Mouse (Mus musculus): Measurements from ENCODE around the gene Coro6. TPM values are rescaled to one million over a fixed set of nuclear protein-coding genes. Genes with fewer than 3 reads are reported as not detected.

Gene Coro6
- polyA plus RNA-seq, 1 experiment from 2014 or later = 0.09 TPM

- H3K4me3 ChIP-seq (replicated peaks; ENCODE audit: low read depth, low read length) = peak overlapping the region; percentile 91
- H3K4me1 ChIP-seq (replicated peaks; ENCODE audit: insufficient read depth, low read length) = peaks cover 43% of the 10 kb centered on the region
- H3K36me3 ChIP-seq (ENCODE audit: insufficient read depth, low read length) = no peaks in the 10 kb centered on the region
Measured at GRCm38 (mm10) chr11:77491123-77491501, 28.9 kb downstream of the Coro6 start.

GRCm38 (mm10) chr11:77491502-77492291 is 29.5 kb downstream of the Coro6 start:
- Histone ChIP-seq H3K9ac (ENCODE audit: low read depth, low read length) (peak overlapping the region; percentile 20; the same call in 1 of the 2 replicates), H3K9me3 (replicated peaks; ENCODE audit: low read length) (no peaks in the 10 kb centered on the region), H3K36me3 (ENCODE audit: insufficient read depth, low read length) (no peaks in the 10 kb centered on the region), H3K4me3 (replicated peaks; ENCODE audit: low read depth, low read length) (peak overlapping the region; percentile 91), H3K27ac (peak overlapping the region; percentile 95), H3K4me2 (ENCODE audit: low read length) (peak overlapping the region; percentile 95), H3K4me1 (replicated peaks; ENCODE audit: insufficient read depth, low read length) (peaks cover 43% of the 10 kb centered on the region), H3K27me3 (ENCODE audit: insufficient read depth, low read length) (no peaks in the 10 kb centered on the region)
- ATAC-seq (replicated peaks; ENCODE audit: low FRiP score, low read depth) (no peak; the same call in 1 of the 2 replicates), DNase-seq (ENCODE audit: low spot score) (peak; percentile 88)
- no peak for TF ChIP-seq CTCF (IDR thresholded peaks at IDR 0.05; ENCODE audit: low read depth)
- under 1% methylated on average over 23 of the region's 23 CpGs for WGBS

More at GRCm38 (mm10) chr11:77491123-77491501, 28.9 kb downstream of the Coro6 start:
- H3K9ac ChIP-seq (ENCODE audit: low read depth, low read length) = no peak overlapping the region; the same call in 1 of the 2 replicates
- ATAC-seq (replicated peaks; ENCODE audit: low FRiP score, low read depth) = peak; percentile 48
- H3K27me3 ChIP-seq (ENCODE audit: insufficient read depth, low read length) = no peaks in the 10 kb centered on the region
- H3K4me2 ChIP-seq (ENCODE audit: low read length) = peak overlapping the region; percentile 95
- peak overlapping the region; percentile 95 for H3K27ac ChIP-seq
- DNase-seq (ENCODE audit: low spot score) = peak; percentile 96
- H3K9me3 ChIP-seq (replicated peaks; ENCODE audit: low read length) = no peaks in the 10 kb centered on the region
- peak; percentile 99 for TF ChIP-seq CTCF (IDR thresholded peaks at IDR 0.05; ENCODE audit: low read depth)
- 0% methylated on average over 13 of the region's 13 CpGs for WGBS

- peak overlapping the region; percentile 91 for H3K4me3 ChIP-seq (replicated peaks; ENCODE audit: low read depth, low read length)
- WGBS = 0% methylated on average over 18 of the region's 18 CpGs
Measured at GRCm38 (mm10) chr11:77492311-77492871, 30.2 kb downstream of the Coro6 start.

GRCm38 (mm10) chr11:77492911-77493332 is 30.7 kb downstream of the Coro6 start:
- peak overlapping the region; percentile 91 for H3K4me3 ChIP-seq (replicated peaks; ENCODE audit: low read depth, low read length)

More at GRCm38 (mm10) chr11:77492311-77492871, 30.2 kb downstream of the Coro6 start:
- ATAC-seq (replicated peaks; ENCODE audit: low FRiP score, low read depth) = no peak
- Histone ChIP-seq H3K36me3 (ENCODE audit: insufficient read depth, low read length) (no peaks in the 10 kb centered on the region), H3K27me3 (ENCODE audit: insufficient read depth, low read length) (no peaks in the 10 kb centered on the region), H3K4me1 (replicated peaks; ENCODE audit: insufficient read depth, low read length) (peaks cover 49% of the 10 kb centered on the region), H3K4me2 (ENCODE audit: low read length) (peak overlapping the region; percentile 95), H3K9me3 (replicated peaks; ENCODE audit: low read length) (no peaks in the 10 kb centered on the region), H3K27ac (peak overlapping the region; percentile 95), H3K9ac (ENCODE audit: low read depth, low read length) (peak overlapping the region; percentile 95; the same call in 1 of the 2 replicates)
- no peak for TF ChIP-seq CTCF (IDR thresholded peaks at IDR 0.05; ENCODE audit: low read depth)
- peak; percentile 38 for DNase-seq (ENCODE audit: low spot score)

GRCm38 (mm10) chr11:77493512-77494343 is 31.5 kb downstream of the Coro6 start, which contains the start of gene Git1:
Gene Git1, plus strand, starts transcription at chr11:77493562.
- Histone ChIP-seq H3K27ac (peak within 1 kb of the TSS; percentile 95), H3K9ac (ENCODE audit: low read depth, low read length) (peak within 1 kb of the TSS; percentile 95), H3K4me1 (replicated peaks; ENCODE audit: insufficient read depth, low read length) (peaks cover 54% of the 10 kb centered on the region), H3K27me3 (ENCODE audit: insufficient read depth, low read length) (no peaks in the 10 kb centered on the region), H3K36me3 (ENCODE audit: insufficient read depth, low read length) (no peaks in the 10 kb centered on the region), H3K4me3 (replicated peaks; ENCODE audit: low read depth, low read length) (peak within 1 kb of the TSS; percentile 91), H3K9me3 (replicated peaks; ENCODE audit: low read length) (no peaks in the 10 kb centered on the region), H3K4me2 (ENCODE audit: low read length) (peak within 1 kb of the TSS; percentile 95)
- WGBS = 1% methylated on average over 27 of the region's 74 CpGs
- ATAC-seq (replicated peaks; ENCODE audit: low FRiP score, low read depth) (peak; percentile 27), DNase-seq (ENCODE audit: low spot score) (peak; percentile 55)
- TF ChIP-seq CTCF (IDR thresholded peaks at IDR 0.05; ENCODE audit: low read depth) = 0 out of 2 replicates have a peak, but pooled peaks have one; percentile 5

More at GRCm38 (mm10) chr11:77492911-77493332, 30.7 kb downstream of the Coro6 start:
- peak; percentile 32; the same call in 1 of the 2 replicates for TF ChIP-seq CTCF (IDR thresholded peaks at IDR 0.05; ENCODE audit: low read depth)
- Histone ChIP-seq H3K9me3 (replicated peaks; ENCODE audit: low read length) (no peaks in the 10 kb centered on the region), H3K4me1 (replicated peaks; ENCODE audit: insufficient read depth, low read length) (peaks cover 52% of the 10 kb centered on the region), H3K4me2 (ENCODE audit: low read length) (peak overlapping the region; percentile 95), H3K27me3 (ENCODE audit: insufficient read depth, low read length) (no peaks in the 10 kb centered on the region), H3K36me3 (ENCODE audit: insufficient read depth, low read length) (no peaks in the 10 kb centered on the region), H3K27ac (peak overlapping the region; percentile 95), H3K9ac (ENCODE audit: low read depth, low read length) (peak overlapping the region; percentile 95)
- WGBS = under 1% methylated on average over 25 of the region's 32 CpGs
- peak; percentile 96 for DNase-seq (ENCODE audit: low spot score)
- ATAC-seq (replicated peaks; ENCODE audit: low FRiP score, low read depth) = peak; percentile 69
